Mouse (Mus musculus) embryonic facial prominence, embryonic 11.5 days (tissue): ENCODE data around the gene A830018L16Rik. TPM values are rescaled to one million over a fixed set of nuclear protein-coding genes. Genes with fewer than 3 reads are reported as not detected.
"Not testable (repeated sequence)": the region's sequence is repeated elsewhere in the genome, so short reads cannot be mapped to it uniquely, and the experiment has no call there.

Experiments
- ATAC-seq: fragments of 200-750 bp; cut with Nextera tagmentation; replicated peaks from 2 replicates; pipeline ENCODE4 v1.8.0; 2017; ENCODE audit warnings: low read depth; ENCODE audit not compliant: insufficient number of reproducible peaks, low FRiP score, low TSS enrichment
- DNase-seq: peaks from one replicate; pipeline ENCODE4 v3.0.0-alpha.2; 2015; ENCODE audit warnings: low spot score
- H3K27ac ChIP-seq: fragments of 300-500 bp; sonication (generic); replicated peaks from 2 replicates; pipeline ENCODE4 v1.5.1; 2014; ENCODE audit warnings: mild to moderate bottlenecking, low read depth, low read length, control low read depth
- H3K27me3 ChIP-seq: fragments of 300-500 bp; sonication (generic); 2 replicates; pipeline ENCODE4 v1.6.1; 2014; ENCODE audit warnings: mild to moderate bottlenecking, low read length, moderate library complexity, mixed read lengths; ENCODE audit not compliant: control insufficient read depth, insufficient read depth
- H3K36me3 ChIP-seq: fragments of 300-500 bp; sonication (generic); replicated peaks from 2 replicates; pipeline ENCODE4 v1.6.1; 2014; ENCODE audit warnings: low read depth, mild to moderate bottlenecking, low read length, moderate library complexity, mixed read lengths; ENCODE audit not compliant: control insufficient read depth, insufficient read depth
- H3K4me1 ChIP-seq: fragments of 300-500 bp; sonication (generic); 2 replicates; pipeline ENCODE4 v1.6.1; 2014; ENCODE audit warnings: low read length, mixed read lengths; ENCODE audit not compliant: control insufficient read depth, insufficient read depth
- H3K4me2 ChIP-seq: fragments of 300-500 bp; sonication (generic); 2 replicates; pipeline ENCODE4 v1.6.1; 2014; ENCODE audit warnings: low read depth, mild to moderate bottlenecking, control low read depth, low read length, moderate library complexity
- H3K4me3 ChIP-seq: fragments of 300-500 bp; sonication (generic); 2 replicates; pipeline ENCODE4 v1.5.1; 2014; ENCODE audit warnings: low read depth, low read length, control low read depth
- H3K9ac ChIP-seq: fragments of 300-500 bp; sonication (generic); replicated peaks from 2 replicates; pipeline ENCODE4 v1.6.1; 2014; ENCODE audit warnings: mild to moderate bottlenecking, control low read depth, low read length
- H3K9me3 ChIP-seq: fragments of 300-500 bp; sonication (generic); replicated peaks from 2 replicates; pipeline ENCODE4 v1.6.1; 2016; ENCODE audit warnings: mild to moderate bottlenecking, low read length, inconsistent platforms, mixed read lengths; ENCODE audit not compliant: control insufficient read depth
- WGBS: fragments of 180-500 bp; shearing (Covaris S2); extraction: QIAGEN DNeasy Blood & Tissue Kit; methylation state at CpG from one replicate; pipeline ENCODE4 v1.1.7; 2014; 5-methylcytosine and 5-hydroxymethylcytosine counted together
- polyA plus RNA-seq: library from polyadenylated mRNA; unstranded; fragments of >200 nt; fragmentation: Nextera tagmentation; extraction: Ambion mirVana; gene quantifications from 2 replicates; pipeline ENCODE4 v1.2.1, GENCODE M21; 2014

Gene A830018L16Rik
- polyA plus RNA-seq, 1 experiment from 2014 or later = 4.9 TPM

GRCm38 (mm10) chr1:11427310-11427709 is 13.4 kb downstream of the A830018L16Rik start:
- Histone ChIP-seq H3K4me3 (no peak overlapping the region), H3K4me1 (no peaks in the 10 kb centered on the region), H3K9me3 (no peaks in the 10 kb centered on the region), H3K27ac (no peak overlapping the region), H3K4me2 (no peak overlapping the region), H3K36me3 (no peaks in the 10 kb centered on the region), H3K9ac (no peak overlapping the region), H3K27me3 (no peaks in the 10 kb centered on the region)
- DNase-seq = no peak
- 86% methylated on average over 1 of the region's 1 CpGs for WGBS
- ATAC-seq = no peak

- H3K4me2 ChIP-seq = no peak overlapping the region
- DNase-seq (no peak), ATAC-seq (no peak)
- no peaks in the 10 kb centered on the region for H3K9me3 ChIP-seq
- H3K36me3 ChIP-seq = no peaks in the 10 kb centered on the region
- no peaks in the 10 kb centered on the region for H3K4me1 ChIP-seq
- no peak overlapping the region for H3K4me3 ChIP-seq
- H3K27me3 ChIP-seq = no peaks in the 10 kb centered on the region
- 96% methylated on average over 1 of the region's 1 CpGs for WGBS
- H3K27ac ChIP-seq = no peak overlapping the region
- H3K9ac ChIP-seq = no peak overlapping the region
Observed at GRCm38 (mm10) chr1:11458353-11458752, 44.4 kb downstream of the A830018L16Rik start.

- Histone ChIP-seq H3K4me1 (no peaks in the 10 kb centered on the region), H3K36me3 (no peaks in the 10 kb centered on the region), H3K9ac (no peak overlapping the region), H3K27me3 (no peaks in the 10 kb centered on the region), H3K27ac (no peak overlapping the region), H3K4me3 (no peak overlapping the region), H3K4me2 (no peak overlapping the region), H3K9me3 (no peaks in the 10 kb centered on the region)
- ATAC-seq (no peak), DNase-seq (no peak)
- WGBS = 69% methylated on average over 1 of the region's 1 CpGs
Observed at GRCm38 (mm10) chr1:11466325-11466724, 52.4 kb downstream of the A830018L16Rik start.

GRCm38 (mm10) chr1:11467065-11467643 is 53.2 kb downstream of the A830018L16Rik start:
- ATAC-seq = no peak
- H3K4me1 ChIP-seq = no peaks in the 10 kb centered on the region

GRCm38 (mm10) chr1:11492936-11493335 is 79.0 kb downstream of the A830018L16Rik start:
- Histone ChIP-seq H3K36me3 (no peaks in the 10 kb centered on the region), H3K27ac (no peak overlapping the region), H3K9me3 (no peaks in the 10 kb centered on the region), H3K4me3 (no peak overlapping the region), H3K9ac (no peak overlapping the region), H3K4me2 (no peak overlapping the region), H3K4me1 (no peaks in the 10 kb centered on the region), H3K27me3 (no peaks in the 10 kb centered on the region)
- WGBS = 80% methylated on average over 2 of the region's 2 CpGs
- ATAC-seq = no peak
- no peak for DNase-seq

More at GRCm38 (mm10) chr1:11467065-11467643, 53.2 kb downstream of the A830018L16Rik start:
- no peak overlapping the region for H3K4me2 ChIP-seq
- H3K36me3 ChIP-seq = no peaks in the 10 kb centered on the region
- no peaks in the 10 kb centered on the region for H3K9me3 ChIP-seq
- no peak overlapping the region for H3K9ac ChIP-seq
- no peak for DNase-seq
- no peak overlapping the region for H3K4me3 ChIP-seq
- WGBS = 58% methylated on average over 5 of the region's 5 CpGs
- H3K27me3 ChIP-seq = no peaks in the 10 kb centered on the region
- H3K27ac ChIP-seq = no peak overlapping the region

- Histone ChIP-seq H3K4me2 (no peak overlapping the region), H3K36me3 (no peaks in the 10 kb centered on the region), H3K27ac (no peak overlapping the region), H3K4me1 (no peaks in the 10 kb centered on the region), H3K27me3 (no peaks in the 10 kb centered on the region), H3K9me3 (no peaks in the 10 kb centered on the region), H3K4me3 (no peak overlapping the region), H3K9ac (no peak overlapping the region)
- DNase-seq (no peak), ATAC-seq (no peak)
Observed at GRCm38 (mm10) chr1:11501556-11501955, 87.7 kb downstream of the A830018L16Rik start.

GRCm38 (mm10) chr1:11549810-11550209 is 135.9 kb downstream of the A830018L16Rik start:
- not testable (repeated sequence) for H3K9ac ChIP-seq, ATAC-seq, DNase-seq, H3K4me2 ChIP-seq, H3K9me3 ChIP-seq, H3K4me1 ChIP-seq, H3K27me3 ChIP-seq, H3K36me3 ChIP-seq, H3K4me3 ChIP-seq, H3K27ac ChIP-seq
- WGBS = 46% methylated on average over 1 of the region's 1 CpGs

GRCm38 (mm10) chr1:11565309-11565708 is 151.4 kb downstream of the A830018L16Rik start:
- WGBS = 13% methylated on average over 6 of the region's 6 CpGs
- no peak overlapping the region for H3K4me2 ChIP-seq
- no peak for ATAC-seq

More at GRCm38 (mm10) chr1:11565309-11565708, 151.4 kb downstream of the A830018L16Rik start:
- Histone ChIP-seq H3K9ac (no peak overlapping the region), H3K36me3 (no peaks in the 10 kb centered on the region), H3K27me3 (no peaks in the 10 kb centered on the region), H3K27ac (no peak overlapping the region), H3K4me1 (no peaks in the 10 kb centered on the region), H3K4me3 (no peak overlapping the region), H3K9me3 (no peaks in the 10 kb centered on the region)
- peak; percentile 79 for DNase-seq
